Mouse (Mus musculus): ENCODE data around the gene Acot7. TPM values are rescaled to one million over a fixed set of nuclear protein-coding genes. Genes with fewer than 3 reads are reported as not detected.
A peak's percentile ranks its signal among the peaks of the same experiment; 100 is the strongest.

Gene Acot7
- total RNA-seq, 1 experiment from 2014 or later = 66.4 TPM

- no peak for ATAC-seq (replicated peaks in 1 of 2; ENCODE audit: insufficient read depth in 1 of 2, low FRiP score in 2 of 2, low TSS enrichment in 1 of 2, low read depth in 1 of 2, poor library complexity in 2 of 2, severe bottlenecking in 2 of 2)
Observed at GRCm38 (mm10) chr4:152292102-152292765, 114.3 kb downstream of the Acot7 start.

DNA sequence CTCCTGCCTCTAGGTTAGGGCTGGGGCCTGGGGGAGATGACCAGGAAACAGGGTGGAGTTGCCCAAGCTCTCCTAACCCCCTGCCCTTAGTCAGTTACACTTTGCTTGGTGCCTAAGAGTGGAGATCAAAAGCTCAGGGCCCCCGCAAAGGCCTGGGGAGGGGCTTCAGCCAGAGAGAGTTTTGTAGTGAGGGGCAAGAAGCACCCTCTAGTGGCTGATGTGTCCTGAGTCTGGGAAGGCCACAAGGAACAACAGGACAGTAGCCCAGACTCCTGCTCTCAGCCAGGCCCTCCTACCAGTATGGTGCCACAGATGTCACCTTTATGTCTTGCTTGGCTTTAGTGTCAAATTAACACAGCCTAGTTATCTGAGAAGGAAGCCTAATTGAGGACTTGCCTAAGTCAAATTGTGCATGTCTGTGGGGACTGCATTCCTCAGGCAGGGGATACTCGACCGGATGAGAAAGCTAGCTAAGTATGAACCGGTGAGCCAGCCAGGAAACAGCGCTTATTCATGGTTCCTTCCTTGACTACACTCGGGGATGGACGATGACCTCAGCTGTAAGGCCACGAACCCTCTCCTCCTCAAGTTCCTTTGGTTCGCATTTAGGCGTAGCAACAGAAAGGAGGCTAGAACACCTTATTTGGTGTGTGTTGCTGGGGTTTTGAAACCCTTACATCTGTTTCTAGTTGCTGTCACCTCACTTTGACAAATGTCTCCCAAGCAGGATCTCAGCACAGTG, 116.4 kb downstream of the Acot7 start:
- no peak for ATAC-seq (replicated peaks in 1 of 2; ENCODE audit: insufficient read depth in 1 of 2, low FRiP score in 2 of 2, low TSS enrichment in 1 of 2, low read depth in 1 of 2, poor library complexity in 2 of 2, severe bottlenecking in 2 of 2)

DNA sequence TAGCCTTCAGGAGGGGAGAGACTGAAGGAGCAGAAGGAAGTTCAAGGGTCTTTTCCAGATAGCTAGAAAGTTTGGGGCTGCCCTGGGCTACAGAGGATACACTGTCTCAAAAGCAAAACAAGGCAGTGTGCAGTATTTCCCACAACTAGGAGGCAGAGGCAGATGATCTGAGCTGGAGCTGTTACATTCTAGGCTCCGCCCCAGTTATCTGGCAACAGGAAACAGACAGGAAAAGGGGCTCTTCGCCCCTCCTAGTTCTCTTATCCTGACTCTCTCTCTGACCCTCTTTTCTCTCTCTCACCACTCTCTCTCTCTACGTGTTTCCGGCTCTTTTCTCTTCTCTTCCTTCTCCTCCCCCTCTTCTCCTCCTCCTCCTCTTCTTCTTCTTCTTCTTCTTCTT, 118.0 kb downstream of the Acot7 start:
- no peak for ATAC-seq (replicated peaks in 1 of 2; ENCODE audit: insufficient read depth in 1 of 2, low FRiP score in 2 of 2, low TSS enrichment in 1 of 2, low read depth in 1 of 2, poor library complexity in 2 of 2, severe bottlenecking in 2 of 2)

- no peak; a peak in 1 of 4 replicates for ATAC-seq (replicated peaks in 1 of 2; ENCODE audit: insufficient read depth in 1 of 2, low FRiP score in 2 of 2, low TSS enrichment in 1 of 2, low read depth in 1 of 2, poor library complexity in 2 of 2, severe bottlenecking in 2 of 2)
Observed at GRCm38 (mm10) chr4:152296371-152296770, 118.4 kb downstream of the Acot7 start.

- ATAC-seq (replicated peaks in 1 of 2; ENCODE audit: insufficient read depth in 1 of 2, low FRiP score in 2 of 2, low TSS enrichment in 1 of 2, low read depth in 1 of 2, poor library complexity in 2 of 2, severe bottlenecking in 2 of 2) = peak; percentile 82 to 87
Observed at GRCm38 (mm10) chr4:152296874-152297861, 119.2 kb downstream of the Acot7 start, which contains the start of gene Icmt. Gene Icmt (plus strand): TSS chr4:152297227.

DNA sequence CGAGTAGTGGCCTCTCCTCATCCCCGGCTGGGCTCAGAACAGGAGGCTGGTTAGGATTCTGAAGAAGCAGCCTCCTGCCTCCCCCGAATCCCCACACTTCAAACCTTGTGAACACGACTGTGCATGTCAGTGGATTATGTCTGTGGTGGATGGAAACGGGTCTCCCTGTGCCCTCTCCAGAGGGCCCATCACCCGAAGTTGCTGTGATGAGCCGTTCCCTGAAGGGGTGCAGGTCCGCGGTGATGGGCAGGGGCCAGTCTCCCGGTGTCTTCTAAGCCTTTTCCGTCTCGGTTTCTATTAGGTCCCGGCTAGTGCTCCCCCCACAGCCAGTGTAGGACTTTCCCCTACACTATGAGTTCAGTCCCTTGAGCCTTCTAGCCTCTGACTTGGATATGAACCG, 120.9 kb downstream of the Acot7 start:
- ATAC-seq (replicated peaks in 1 of 2; ENCODE audit: insufficient read depth in 1 of 2, low FRiP score in 2 of 2, low TSS enrichment in 1 of 2, low read depth in 1 of 2, poor library complexity in 2 of 2, severe bottlenecking in 2 of 2) = no peak

DNA sequence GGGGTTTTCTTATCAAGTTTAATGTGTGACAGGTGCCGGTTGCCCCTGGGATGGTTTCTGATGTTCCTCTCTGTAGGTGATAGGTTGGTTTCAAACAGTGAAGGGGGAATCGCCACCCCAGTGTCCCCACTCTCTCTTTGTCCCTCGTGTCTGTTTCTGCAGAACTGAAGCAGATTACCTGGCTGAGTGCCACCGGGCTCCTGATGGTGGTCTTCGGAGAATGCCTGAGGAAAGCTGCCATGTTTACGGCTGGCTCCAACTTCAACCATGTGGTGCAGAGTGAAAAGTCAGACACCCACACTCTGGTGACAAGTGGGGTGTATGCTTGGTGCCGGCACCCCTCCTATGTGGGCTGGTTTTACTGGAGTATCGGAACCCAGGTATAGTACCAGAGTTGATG, 122.4 kb downstream of the Acot7 start:
- ATAC-seq (replicated peaks in 1 of 2; ENCODE audit: insufficient read depth in 1 of 2, low FRiP score in 2 of 2, low TSS enrichment in 1 of 2, low read depth in 1 of 2, poor library complexity in 2 of 2, severe bottlenecking in 2 of 2) = no peak

- no peak for ATAC-seq (replicated peaks in 1 of 2; ENCODE audit: insufficient read depth in 1 of 2, low FRiP score in 2 of 2, low TSS enrichment in 1 of 2, low read depth in 1 of 2, poor library complexity in 2 of 2, severe bottlenecking in 2 of 2)
Observed at GRCm38 (mm10) chr4:152302012-152302411, 124.1 kb downstream of the Acot7 start.

GRCm38 (mm10) chr4:152303172-152303571, 125.2 kb downstream of the Acot7 start:
- ATAC-seq (replicated peaks in 1 of 2; ENCODE audit: insufficient read depth in 1 of 2, low FRiP score in 2 of 2, low TSS enrichment in 1 of 2, low read depth in 1 of 2, poor library complexity in 2 of 2, severe bottlenecking in 2 of 2) = no peak

- ATAC-seq (replicated peaks in 1 of 2; ENCODE audit: insufficient read depth in 1 of 2, low FRiP score in 2 of 2, low TSS enrichment in 1 of 2, low read depth in 1 of 2, poor library complexity in 2 of 2, severe bottlenecking in 2 of 2) = no peak
Observed at GRCm38 (mm10) chr4:152304685-152305084, 126.8 kb downstream of the Acot7 start.

- ATAC-seq (replicated peaks in 1 of 2; ENCODE audit: insufficient read depth in 1 of 2, low FRiP score in 2 of 2, low TSS enrichment in 1 of 2, low read depth in 1 of 2, poor library complexity in 2 of 2, severe bottlenecking in 2 of 2) = no peak
Observed at GRCm38 (mm10) chr4:152305991-152306390, 128.1 kb downstream of the Acot7 start.

DNA sequence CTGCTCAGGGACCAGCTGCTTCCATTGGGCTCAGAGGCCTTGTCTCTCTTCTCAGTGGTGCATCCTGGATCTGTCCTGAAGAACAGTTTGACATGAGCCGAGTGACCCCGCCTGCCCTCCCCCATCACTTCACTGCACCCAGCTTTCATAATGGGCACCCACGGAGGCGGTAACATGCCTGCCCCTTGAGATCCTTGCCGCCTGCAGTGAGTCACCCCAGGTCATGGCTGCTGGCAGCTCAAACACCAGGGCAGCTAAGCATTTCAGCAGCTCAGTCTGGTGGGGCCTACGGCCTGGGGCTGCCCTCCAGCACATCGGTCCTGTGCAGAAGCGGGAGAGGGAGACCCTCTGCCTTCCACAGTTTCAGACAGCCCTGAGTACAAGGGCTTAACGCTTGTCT, 129.6 kb downstream of the Acot7 start:
- no peak for ATAC-seq (replicated peaks in 1 of 2; ENCODE audit: insufficient read depth in 1 of 2, low FRiP score in 2 of 2, low TSS enrichment in 1 of 2, low read depth in 1 of 2, poor library complexity in 2 of 2, severe bottlenecking in 2 of 2)

- no peak for ATAC-seq (replicated peaks in 1 of 2; ENCODE audit: insufficient read depth in 1 of 2, low FRiP score in 2 of 2, low TSS enrichment in 1 of 2, low read depth in 1 of 2, poor library complexity in 2 of 2, severe bottlenecking in 2 of 2)
Observed at GRCm38 (mm10) chr4:152312186-152312585, 134.3 kb downstream of the Acot7 start.

DNA sequence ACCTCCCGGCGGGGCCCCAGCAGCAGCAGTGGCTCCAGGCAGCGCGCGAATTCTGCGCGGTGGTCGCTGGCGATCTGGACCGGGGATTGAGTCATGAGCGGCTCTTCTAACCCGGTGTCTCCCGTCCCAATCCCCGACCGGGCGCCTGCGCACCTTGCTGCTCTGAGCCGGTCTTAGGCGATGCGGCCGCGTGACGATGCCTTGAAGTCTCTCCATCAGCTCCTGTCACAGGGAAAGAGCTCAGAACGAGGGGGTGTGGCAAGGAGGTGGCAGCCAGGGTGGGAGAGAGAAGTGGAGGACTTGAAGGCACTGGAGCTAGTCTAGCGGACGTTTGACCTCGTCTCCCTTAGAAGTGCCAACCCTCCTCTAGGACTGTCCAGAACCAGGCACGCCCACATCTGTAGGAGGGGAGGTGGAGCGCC, 135.3 kb downstream of the Acot7 start:
- peak; percentile 0 to 33; a peak in 2 of 4 replicates for ATAC-seq (replicated peaks in 1 of 2; ENCODE audit: insufficient read depth in 1 of 2, low FRiP score in 2 of 2, low TSS enrichment in 1 of 2, low read depth in 1 of 2, poor library complexity in 2 of 2, severe bottlenecking in 2 of 2)

DNA sequence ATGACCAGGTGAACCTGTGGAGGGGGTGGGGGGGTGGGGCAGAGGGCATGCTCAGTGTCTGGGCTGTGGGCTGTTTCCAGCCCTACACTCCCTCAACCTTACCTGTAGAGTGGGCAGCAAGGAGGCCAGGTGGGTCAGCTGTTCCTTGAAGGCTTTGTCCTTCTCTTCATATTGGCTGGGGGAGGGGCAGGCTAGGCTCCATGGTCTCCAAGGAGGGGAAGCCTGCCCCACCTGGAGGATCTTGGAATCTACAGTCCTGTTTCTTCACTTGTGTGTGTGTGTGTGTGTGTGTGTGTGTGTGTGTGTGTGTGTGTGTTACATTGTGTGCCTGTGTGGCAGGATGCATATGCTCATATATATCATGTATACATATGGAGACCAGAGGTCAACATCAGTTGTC, 136.0 kb downstream of the Acot7 start:
- no peak for ATAC-seq (replicated peaks in 1 of 2; ENCODE audit: insufficient read depth in 1 of 2, low FRiP score in 2 of 2, low TSS enrichment in 1 of 2, low read depth in 1 of 2, poor library complexity in 2 of 2, severe bottlenecking in 2 of 2)

GRCm38 (mm10) chr4:152315498-152316213, 137.7 kb downstream of the Acot7 start:
- peak in 1 of 2 experiments; percentile 49; a peak in 3 of 4 replicates for ATAC-seq (replicated peaks in 1 of 2; ENCODE audit: insufficient read depth in 1 of 2, low FRiP score in 2 of 2, low TSS enrichment in 1 of 2, low read depth in 1 of 2, poor library complexity in 2 of 2, severe bottlenecking in 2 of 2)

- ATAC-seq (replicated peaks in 1 of 2; ENCODE audit: insufficient read depth in 1 of 2, low FRiP score in 2 of 2, low TSS enrichment in 1 of 2, low read depth in 1 of 2, poor library complexity in 2 of 2, severe bottlenecking in 2 of 2) = no peak
Observed at GRCm38 (mm10) chr4:152317631-152318033, 139.7 kb downstream of the Acot7 start.

Measured in hematopoietic stem cell, adult 5-6 weeks (primary cell).